Mouse (Mus musculus) lung, adult 2 months (tissue): ENCODE measurements around the gene Kcnt2.

ENCODE experiments used
- CTCF ChIP-seq: fragments of 200-500 bp; IDR thresholded peaks from 2 replicates; pipeline ENCODE4 v1.5.1; 2011; ENCODE audit warnings: mild to moderate bottlenecking, low read length, control low read depth; ENCODE audit not compliant: insufficient read depth
- POLR2A ChIP-seq: fragments of 200-500 bp; IDR thresholded peaks from 2 replicates; pipeline ENCODE4 v1.6.1; 2011; ENCODE audit warnings: low read depth, mild to moderate bottlenecking, control low read depth, low read length, borderline replicate concordance; ENCODE audit errors: extremely low read depth

- TF ChIP-seq CTCF (no peak), POLR2A (no peak)
These were observed 92.5 kb downstream of the Kcnt2 start for GRCm38 (mm10) chr1:140338417-140338816.
